Mouse (Mus musculus) heart, embryonic 13.5 days (tissue): ENCODE data around the gene Kat6b. TPM values are rescaled to one million over a fixed set of nuclear protein-coding genes. Genes with fewer than 3 reads are reported as not detected.

Experiments used
- ATAC-seq: fragments of 200-750 bp; cut with Nextera tagmentation; 2 replicates; pipeline ENCODE4 v1.8.0; 2017; ENCODE audit warnings: moderate TSS enrichment; ENCODE audit not compliant: insufficient number of reproducible peaks, low FRiP score, low TSS enrichment; ENCODE audit errors: extremely low read depth
- H3K27ac ChIP-seq: fragments of 300-500 bp; sonication (generic); replicated peaks from 2 replicates; pipeline ENCODE4 v1.5.1; 2015; ENCODE audit warnings: moderate library complexity, mild to moderate bottlenecking, inconsistent platforms
- H3K27me3 ChIP-seq: fragments of 300-500 bp; sonication (generic); replicated peaks from 2 replicates; pipeline ENCODE4 v1.6.1; 2015; ENCODE audit warnings: mild to moderate bottlenecking, inconsistent platforms
- H3K36me3 ChIP-seq: fragments of 300-500 bp; sonication (generic); 2 replicates; pipeline ENCODE4 v1.6.1; 2015; ENCODE audit warnings: mild to moderate bottlenecking, inconsistent platforms
- H3K4me1 ChIP-seq: fragments of 300-500 bp; sonication (generic); 2 replicates; pipeline ENCODE4 v1.6.1; 2015; ENCODE audit warnings: inconsistent platforms
- H3K4me2 ChIP-seq: fragments of 300-500 bp; sonication (generic); 2 replicates; pipeline ENCODE4 v1.6.1; 2015; ENCODE audit warnings: inconsistent platforms, mild to moderate bottlenecking, moderate library complexity
- H3K4me3 ChIP-seq: fragments of 300-500 bp; sonication (generic); 2 replicates; pipeline ENCODE4 v1.5.1; 2015; ENCODE audit warnings: moderate library complexity, mild to moderate bottlenecking, inconsistent platforms
- H3K9ac ChIP-seq: fragments of 300-500 bp; sonication (generic); 2 replicates; pipeline ENCODE4 v1.6.1; 2015; ENCODE audit warnings: inconsistent platforms, mild to moderate bottlenecking, moderate library complexity
- H3K9me3 ChIP-seq: fragments of 300-500 bp; sonication (generic); 2 replicates; pipeline ENCODE4 v1.6.1; 2016; ENCODE audit warnings: inconsistent platforms
- WGBS: fragments of 180-500 bp; shearing (Covaris S2); methylation state at CpG from one replicate; pipeline ENCODE4 v1.1.7; 2015; ENCODE audit warnings: mixed read lengths; 5-methylcytosine and 5-hydroxymethylcytosine counted together
- polyA plus RNA-seq: library from polyadenylated mRNA; unstranded; fragments of >200 nt; fragmentation: Nextera tagmentation; extraction: Ambion mirVana; gene quantifications from 2 replicates; pipeline ENCODE4 v1.2.1, GENCODE M21; 2015

Gene Kat6b
- polyA plus RNA-seq, 1 experiment from 2014 or later: 9.8 TPM

DNA sequence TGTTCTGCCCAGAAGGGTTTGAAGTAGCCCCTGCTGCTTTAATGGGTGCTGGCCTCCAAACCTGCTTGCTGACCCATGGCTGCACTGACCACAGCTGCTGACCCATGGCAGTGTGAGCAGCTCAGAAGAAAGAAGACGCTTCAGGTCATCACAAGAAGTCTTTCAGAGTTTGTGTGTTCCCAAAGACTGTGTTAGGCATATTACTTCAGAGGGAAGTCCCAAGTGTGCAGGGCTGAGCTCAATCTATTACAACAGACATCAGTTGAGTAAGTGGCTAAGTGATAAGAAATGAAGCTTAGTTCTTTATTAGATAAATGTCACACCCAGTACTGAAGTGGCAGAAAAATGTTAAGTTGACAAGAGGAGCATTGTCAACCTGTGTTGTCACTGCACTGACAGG, 119.4 kb downstream of the Kat6b start:
- H3K4me1 ChIP-seq: peaks cover 50% of the 10 kb centered on the region
- no peak for ATAC-seq
- H3K9me3 ChIP-seq: no peaks in the 10 kb centered on the region
- no peak overlapping the region for H3K27ac ChIP-seq
- peaks cover 7% of the 10 kb centered on the region for H3K36me3 ChIP-seq
- no peak overlapping the region for H3K4me3 ChIP-seq
- 63% methylated on average over 1 of the region's 1 CpGs for WGBS
- H3K4me2 ChIP-seq: no peak overlapping the region
- H3K27me3 ChIP-seq: no peaks in the 10 kb centered on the region
- no peak overlapping the region for H3K9ac ChIP-seq

DNA sequence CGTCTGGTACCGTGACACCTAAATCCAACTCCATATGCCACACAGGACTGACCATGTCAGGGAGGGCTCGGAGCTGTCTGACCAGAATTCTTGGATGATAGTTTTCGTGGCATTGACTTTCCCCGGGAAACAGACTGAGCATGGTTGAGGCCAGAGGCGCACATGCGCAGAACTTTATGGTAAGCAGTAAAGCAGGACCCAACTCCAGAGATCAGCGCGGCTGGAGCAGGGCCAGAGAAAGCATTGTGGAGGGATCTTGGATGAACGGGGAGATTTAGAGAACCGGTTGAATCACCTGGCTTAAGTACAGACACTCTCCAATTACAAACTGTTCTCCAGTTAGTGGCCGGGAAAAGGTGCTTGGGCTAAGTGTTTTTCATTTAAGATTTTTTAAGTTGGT, 120.9 kb downstream of the Kat6b start:
- Histone ChIP-seq H3K4me3 (no peak overlapping the region), H3K9ac (no peak overlapping the region), H3K27ac (no peak overlapping the region), H3K36me3 (peaks cover 2% of the 10 kb centered on the region; the same call in 1 of the 2 replicates), H3K9me3 (no peaks in the 10 kb centered on the region), H3K4me2 (no peak overlapping the region), H3K27me3 (no peaks in the 10 kb centered on the region), H3K4me1 (peaks cover 53% of the 10 kb centered on the region)
- 83% methylated on average over 12 of the region's 12 CpGs for WGBS
- no peak for ATAC-seq

DNA sequence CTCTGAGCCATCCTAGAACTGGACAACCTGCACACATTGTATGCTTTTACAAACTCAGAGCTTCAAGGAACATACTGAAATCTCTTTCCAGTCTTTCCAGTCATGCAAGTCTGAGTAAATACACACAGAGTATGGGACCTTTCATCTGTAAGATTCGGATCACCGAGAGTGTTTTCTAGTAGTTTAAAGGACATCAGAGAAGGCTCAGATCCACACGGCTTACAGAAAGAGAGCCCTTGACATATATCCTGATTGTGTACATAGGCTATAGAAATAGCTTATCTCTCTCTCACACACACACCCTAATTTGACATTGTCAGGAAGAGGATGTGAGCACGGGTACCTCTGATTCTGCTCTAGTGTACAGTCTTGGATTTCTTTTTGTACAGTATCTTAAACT, 121.7 kb downstream of the Kat6b start:
- Histone ChIP-seq H3K9ac (no peak overlapping the region), H3K4me1 (peaks cover 59% of the 10 kb centered on the region), H3K4me3 (no peak overlapping the region), H3K27me3 (no peaks in the 10 kb centered on the region), H3K9me3 (no peaks in the 10 kb centered on the region), H3K27ac (no peak overlapping the region), H3K36me3 (no peaks in the 10 kb centered on the region), H3K4me2 (no peak overlapping the region)
- ATAC-seq: no peak
- WGBS: 40% methylated on average over 4 of the region's 4 CpGs

DNA sequence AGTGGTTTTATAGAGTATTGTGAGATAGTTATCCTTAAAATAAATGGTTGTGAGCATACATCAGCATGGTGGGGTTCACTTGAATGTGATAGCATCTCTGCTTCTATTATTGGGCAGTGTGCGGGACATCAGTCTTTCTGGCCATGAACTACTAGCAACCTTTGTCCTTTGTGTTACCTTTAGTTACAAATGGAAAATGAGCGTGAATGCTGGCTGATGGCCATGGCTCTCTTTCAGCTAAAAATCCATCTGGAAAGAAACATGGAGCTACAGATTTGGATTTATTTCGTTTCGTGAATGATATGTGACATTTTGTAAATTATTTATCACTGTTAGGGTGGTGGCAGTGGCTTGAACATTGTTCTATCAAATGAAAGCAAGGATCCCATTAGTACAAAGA, 126.5 kb downstream of the Kat6b start:
- Histone ChIP-seq H3K27me3 (no peaks in the 10 kb centered on the region), H3K4me1 (peaks cover 46% of the 10 kb centered on the region), H3K9ac (no peak overlapping the region), H3K9me3 (no peaks in the 10 kb centered on the region), H3K36me3 (no peaks in the 10 kb centered on the region), H3K4me3 (no peak overlapping the region), H3K4me2 (no peak overlapping the region), H3K27ac (peak overlapping the region; percentile 37; the same call in 1 of the 2 replicates)
- 40% methylated on average over 4 of the region's 4 CpGs for WGBS
- no peak for ATAC-seq

DNA sequence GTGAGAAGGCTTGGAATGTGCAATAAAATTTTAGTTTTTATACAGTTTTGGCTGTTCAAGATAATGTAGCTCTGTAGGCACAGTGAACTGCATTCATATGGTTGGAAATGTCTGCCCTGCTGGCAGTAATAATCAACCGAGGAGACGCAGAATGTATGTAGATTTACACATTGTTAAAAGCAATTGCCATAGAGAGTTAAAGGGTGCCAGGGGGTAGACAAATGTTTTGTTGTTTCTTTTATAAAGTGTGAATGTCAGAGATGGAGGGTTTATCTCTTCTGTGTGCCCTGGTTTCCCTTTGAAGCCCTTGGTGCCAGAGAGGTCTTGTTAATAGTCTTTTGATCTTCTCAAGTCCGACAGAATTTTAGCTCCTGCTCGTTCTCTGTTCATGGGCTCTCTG, 127.7 kb downstream of the Kat6b start:
- no peak overlapping the region for H3K4me3 ChIP-seq
- H3K27ac ChIP-seq: no peak overlapping the region
- H3K9me3 ChIP-seq: no peaks in the 10 kb centered on the region
- H3K27me3 ChIP-seq: no peaks in the 10 kb centered on the region
- 41% methylated on average over 4 of the region's 4 CpGs for WGBS
- no peak overlapping the region for H3K4me2 ChIP-seq
- peaks cover 37% of the 10 kb centered on the region for H3K4me1 ChIP-seq
- no peak overlapping the region for H3K9ac ChIP-seq
- ATAC-seq: no peak
- H3K36me3 ChIP-seq: no peaks in the 10 kb centered on the region

DNA sequence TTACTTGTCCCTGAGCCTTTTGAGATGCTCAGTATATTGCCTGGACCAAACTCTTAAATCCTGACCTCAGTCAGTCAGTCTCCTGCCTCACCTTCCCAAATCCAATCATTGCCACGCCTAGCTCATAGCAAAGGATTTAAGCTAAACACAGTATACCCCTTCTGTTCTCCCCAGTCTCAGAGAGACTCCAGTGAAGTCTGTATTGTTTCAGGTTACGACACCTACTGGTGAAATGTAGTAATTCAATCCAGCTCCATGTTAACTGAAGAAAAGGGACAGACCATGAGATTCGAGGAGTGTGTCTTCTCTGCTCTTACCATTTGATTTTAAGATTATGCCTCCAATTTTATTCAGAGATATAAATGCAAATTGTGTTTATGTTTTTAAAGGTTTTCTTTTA, 129.0 kb downstream of the Kat6b start:
- Histone ChIP-seq H3K9me3 (no peaks in the 10 kb centered on the region), H3K4me2 (no peak overlapping the region), H3K9ac (no peak overlapping the region), H3K27me3 (no peaks in the 10 kb centered on the region), H3K36me3 (peaks cover 7% of the 10 kb centered on the region), H3K27ac (no peak overlapping the region), H3K4me3 (no peak overlapping the region), H3K4me1 (peaks cover 24% of the 10 kb centered on the region)
- 13% methylated on average over 3 of the region's 3 CpGs for WGBS
- no peak for ATAC-seq

DNA sequence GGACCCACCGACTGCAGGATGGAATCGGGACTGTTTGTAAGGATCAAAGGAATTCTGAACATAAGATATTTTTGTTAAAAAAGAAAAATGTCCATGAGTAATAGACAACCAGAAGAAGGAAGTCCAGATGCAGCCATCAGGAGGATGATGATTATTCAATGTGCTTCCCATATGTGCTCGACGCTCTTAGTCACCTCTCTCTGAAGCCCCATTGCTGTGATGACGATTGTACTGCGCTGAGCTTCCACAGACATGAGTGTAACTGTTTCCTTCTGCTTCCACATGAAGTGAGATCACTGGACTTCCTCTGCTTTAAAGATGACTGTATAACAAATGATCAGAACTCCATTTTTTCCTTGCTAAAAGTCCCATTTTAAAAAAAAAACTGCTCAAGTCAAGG, 131.8 kb downstream of the Kat6b start:
- 88% methylated on average over 6 of the region's 6 CpGs for WGBS
- no peak overlapping the region for H3K4me2 ChIP-seq
- no peak overlapping the region for H3K4me3 ChIP-seq
- H3K36me3 ChIP-seq: peaks cover 7% of the 10 kb centered on the region
- ATAC-seq: no peak
- no peaks in the 10 kb centered on the region for H3K9me3 ChIP-seq
- peaks cover 20% of the 10 kb centered on the region for H3K4me1 ChIP-seq
- no peak overlapping the region for H3K27ac ChIP-seq
- no peaks in the 10 kb centered on the region for H3K27me3 ChIP-seq
- H3K9ac ChIP-seq: no peak overlapping the region

DNA sequence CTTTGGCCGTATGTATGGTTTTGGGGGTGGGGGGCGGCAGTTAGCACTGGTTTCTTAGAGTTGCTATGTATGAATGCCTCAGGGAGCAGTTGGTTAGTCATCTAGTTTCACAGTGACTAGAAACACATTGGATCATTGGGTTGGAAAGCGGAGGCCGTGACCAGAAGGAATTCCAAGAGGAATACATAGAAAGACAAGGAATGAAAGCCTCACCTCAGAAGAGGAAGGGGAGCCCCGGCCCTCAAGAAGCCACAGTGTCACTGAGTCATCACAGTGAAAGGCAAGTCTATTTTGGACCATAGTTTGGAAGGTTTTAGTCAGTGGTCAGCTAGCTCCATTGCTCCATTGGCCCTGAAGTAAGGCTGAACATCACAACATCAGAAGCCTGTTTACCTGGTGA, 132.9 kb downstream of the Kat6b start:
- Histone ChIP-seq H3K4me2 (no peak overlapping the region), H3K4me3 (no peak overlapping the region), H3K4me1 (peaks cover 10% of the 10 kb centered on the region), H3K36me3 (peaks cover 14% of the 10 kb centered on the region), H3K9me3 (no peaks in the 10 kb centered on the region), H3K27ac (no peak overlapping the region), H3K9ac (no peak overlapping the region), H3K27me3 (no peaks in the 10 kb centered on the region)
- ATAC-seq: no peak
- WGBS: 84% methylated on average over 5 of the region's 5 CpGs

DNA sequence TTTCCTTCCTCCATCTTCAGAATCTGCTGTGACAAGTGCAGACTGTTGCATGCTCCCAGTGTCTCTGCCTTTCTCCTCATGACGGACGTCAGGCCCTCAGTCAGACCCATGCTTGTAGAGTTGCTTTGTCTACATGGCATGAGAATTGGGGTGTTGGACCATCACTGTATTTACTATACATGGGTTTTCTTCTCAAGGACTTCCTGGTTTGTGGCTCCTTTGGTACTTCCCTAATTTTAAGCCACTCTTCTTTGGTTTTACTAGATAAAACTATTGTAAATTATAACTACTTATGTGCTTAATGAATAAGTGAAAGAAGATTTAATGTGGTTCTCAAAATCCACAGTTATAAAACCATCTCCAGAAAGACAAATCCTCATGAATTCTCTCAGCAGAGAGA, 134.6 kb downstream of the Kat6b start:
- H3K4me3 ChIP-seq: no peak overlapping the region
- no peak for ATAC-seq
- no peaks in the 10 kb centered on the region for H3K9me3 ChIP-seq
- no peak overlapping the region for H3K9ac ChIP-seq
- 88% methylated on average over 2 of the region's 2 CpGs for WGBS
- no peak overlapping the region for H3K27ac ChIP-seq
- H3K4me1 ChIP-seq: peaks cover 7% of the 10 kb centered on the region; the same call in 1 of the 2 replicates
- H3K27me3 ChIP-seq: no peaks in the 10 kb centered on the region
- peaks cover 24% of the 10 kb centered on the region for H3K36me3 ChIP-seq
- no peak overlapping the region for H3K4me2 ChIP-seq

DNA sequence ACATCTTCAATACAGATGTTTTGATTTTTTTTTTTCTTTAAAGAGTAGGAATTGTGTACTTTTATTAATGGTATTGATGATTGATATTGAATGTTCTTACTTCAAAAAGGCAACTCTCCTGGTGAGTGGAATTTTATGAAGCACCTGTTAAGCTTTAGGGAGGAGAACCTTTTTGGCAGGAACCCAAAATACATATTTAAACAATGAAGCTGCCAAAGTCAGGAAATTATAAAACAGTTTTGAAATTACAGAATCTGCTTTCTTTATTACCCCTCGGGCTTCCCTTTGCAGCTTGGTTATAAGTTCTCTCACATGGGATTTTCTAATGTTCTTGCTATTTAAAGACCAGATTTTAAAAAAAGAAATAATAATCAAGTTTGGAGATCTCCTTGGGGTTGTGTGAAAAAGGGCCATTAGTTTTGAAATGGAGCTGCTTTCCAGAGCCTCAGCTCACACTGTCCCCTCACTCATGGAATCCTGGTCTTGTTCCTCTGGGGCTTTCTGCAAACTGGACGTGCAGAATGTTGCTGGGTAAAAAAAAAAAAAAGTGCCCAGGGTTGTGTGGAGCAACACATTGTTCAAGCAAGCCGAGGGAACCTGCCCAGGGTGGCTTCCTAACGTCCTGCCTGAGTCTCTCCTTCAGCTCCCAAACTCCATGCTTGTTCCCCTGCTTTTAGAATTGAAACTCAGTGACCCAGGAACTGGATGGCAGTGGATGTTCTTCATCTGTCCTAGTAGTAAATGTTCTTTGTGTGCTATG, 136.2 kb downstream of the Kat6b start:
- ATAC-seq: no peak
- no peak overlapping the region for H3K4me2 ChIP-seq

DNA sequence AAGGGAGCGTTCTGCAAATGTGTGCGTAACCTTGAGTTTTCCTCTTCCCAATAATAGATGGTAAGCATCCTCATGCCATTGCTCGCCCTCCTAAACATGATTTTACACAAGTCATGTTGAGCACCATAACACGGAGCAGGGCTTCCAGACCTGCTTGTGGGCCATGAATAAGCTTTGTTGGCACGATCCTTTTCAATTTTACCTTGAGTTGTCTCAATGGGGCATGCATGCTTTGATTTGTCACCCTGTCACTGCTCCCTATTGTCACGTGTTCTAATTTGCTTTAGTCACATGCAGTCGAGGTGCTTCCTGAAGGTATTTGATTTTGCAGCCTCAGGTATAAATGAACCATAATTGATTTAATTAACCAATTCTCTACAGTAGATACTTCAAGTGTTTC, 138.7 kb downstream of the Kat6b start:
- peaks cover 29% of the 10 kb centered on the region for H3K36me3 ChIP-seq
- no peak overlapping the region for H3K4me3 ChIP-seq
- no peak overlapping the region for H3K9ac ChIP-seq
- H3K4me2 ChIP-seq: no peak overlapping the region
- H3K27me3 ChIP-seq: no peaks in the 10 kb centered on the region
- H3K9me3 ChIP-seq: no peaks in the 10 kb centered on the region
- no peak overlapping the region for H3K27ac ChIP-seq
- H3K4me1 ChIP-seq: peaks cover 7% of the 10 kb centered on the region; the same call in 1 of the 2 replicates
- ATAC-seq: no peak
- WGBS: 87% methylated on average over 7 of the region's 7 CpGs

More for the DNA sequence above, 136.2 kb downstream of the Kat6b start:
- Histone ChIP-seq H3K9me3 (no peaks in the 10 kb centered on the region), H3K9ac (no peak overlapping the region), H3K27ac (no peak overlapping the region), H3K27me3 (no peaks in the 10 kb centered on the region), H3K4me1 (peaks cover 7% of the 10 kb centered on the region; the same call in 1 of the 2 replicates), H3K4me3 (no peak overlapping the region), H3K36me3 (peaks cover 27% of the 10 kb centered on the region)
- 47% methylated on average over 4 of the region's 4 CpGs for WGBS

DNA sequence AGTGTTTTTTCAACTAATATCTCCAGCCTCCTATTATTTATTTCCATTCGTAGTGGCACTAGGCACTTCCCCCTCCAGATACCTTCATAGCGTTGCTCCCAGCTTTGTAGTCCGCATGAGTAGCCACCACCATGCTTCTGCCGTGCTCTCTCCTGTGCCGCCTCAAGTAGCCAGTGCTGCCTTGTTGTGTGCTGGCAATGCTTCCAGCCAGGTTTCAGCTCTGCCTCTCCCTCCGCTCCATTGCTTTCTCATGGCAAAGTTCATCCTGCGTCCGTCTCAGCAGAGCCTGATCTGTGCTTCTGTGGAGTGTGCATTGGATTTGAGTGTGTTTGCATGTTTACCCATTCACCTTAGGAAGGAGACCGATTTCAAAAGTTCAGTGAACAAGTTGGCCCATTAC, 144.7 kb downstream of the Kat6b start:
- WGBS: 86% methylated on average over 9 of the region's 9 CpGs
- H3K36me3 ChIP-seq: peaks cover 66% of the 10 kb centered on the region

More for the DNA sequence above, 144.7 kb downstream of the Kat6b start:
- no peak overlapping the region for H3K27ac ChIP-seq
- H3K9ac ChIP-seq: no peak overlapping the region
- no peak for ATAC-seq
- no peaks in the 10 kb centered on the region for H3K9me3 ChIP-seq
- no peaks in the 10 kb centered on the region for H3K4me1 ChIP-seq
- H3K4me2 ChIP-seq: no peak overlapping the region
- H3K4me3 ChIP-seq: no peak overlapping the region
- H3K27me3 ChIP-seq: no peaks in the 10 kb centered on the region
